Mouse (Mus musculus) cortical plate, adult 2 months (tissue): Measurements from ENCODE around the gene Prss41.

Source experiments
- CTCF ChIP-seq: fragments of 200-500 bp; IDR thresholded peaks from 2 replicates; pipeline ENCODE4 v1.5.1; 2011; ENCODE audit warnings: mild to moderate bottlenecking, control low read depth, low read length; ENCODE audit not compliant: insufficient read depth; ENCODE audit errors: extremely low read depth
- POLR2A ChIP-seq: fragments of 200-500 bp; IDR thresholded peaks from 2 replicates; pipeline ENCODE4 v1.6.1; 2011; ENCODE audit warnings: mild to moderate bottlenecking, low read length, control low read depth; ENCODE audit not compliant: insufficient read depth; ENCODE audit errors: extremely low read depth

GRCm38 (mm10) chr17:23806867-23807266, 37.1 kb downstream of the Prss41 start:
- no peak for TF ChIP-seq CTCF
- TF ChIP-seq POLR2A: no peak
